Comparison of ENCODE assay signal across 14 mouse cellular contexts in the genomic region with DNA sequence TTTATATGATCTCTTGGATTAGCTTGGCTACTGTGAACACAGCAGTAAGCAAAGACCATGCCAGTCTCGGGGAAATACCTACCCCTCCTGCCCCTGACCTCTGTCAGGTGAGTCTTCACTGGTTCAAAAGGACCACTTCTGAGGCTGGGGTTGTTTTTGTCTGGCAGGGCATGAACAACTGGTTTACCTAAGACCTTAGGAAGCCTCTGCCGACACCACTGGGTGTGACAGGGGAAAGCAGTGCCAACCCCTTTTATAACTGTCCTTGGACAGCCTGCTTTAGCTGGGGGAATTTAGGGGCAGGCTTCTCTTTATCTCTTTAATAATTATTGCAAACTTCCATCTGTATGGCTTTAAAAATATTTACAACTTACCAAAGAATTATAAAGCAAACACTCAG.
"Had no signal": no experiment of that assay in that cellular context is flagged by ENCODE, and none has a peak within 500 bp of the region (broad histone marks: within the 10 kb centered on the region; RNA-seq: fewer than 3 reads in every experiment).

No protein-coding gene starts in this region.

- H3K9ac ChIP-seq: liver, embryonic 15.5 days; lung, embryonic 14.5 days; midbrain, embryonic 15.5 days; neural tube, embryonic 12.5 days had no signal

- H3K9me3 ChIP-seq: limb, embryonic 10.5 days; liver, embryonic 15.5 days; megakaryocyte, embryonic 14.5 days; midbrain, embryonic 15.5 days; neural tube, embryonic 12.5 days had no signal

- H3K27me3 ChIP-seq: liver, embryonic 15.5 days; megakaryocyte, embryonic 14.5 days; midbrain, embryonic 15.5 days; neural tube, embryonic 12.5 days had no signal

- H3K4me2 ChIP-seq: liver, embryonic 11.5 days; liver, embryonic 15.5 days; lung, embryonic 14.5 days; midbrain, embryonic 11.5 days; midbrain, embryonic 15.5 days; neural tube, embryonic 12.5 days had no signal

- H3K36me3 ChIP-seq: limb, embryonic 10.5 days; liver, embryonic 15.5 days; midbrain, embryonic 15.5 days; neural tube, embryonic 12.5 days had no signal

- H3K4me3 ChIP-seq: left cerebral cortex, adult 2 months; limb, embryonic 10.5 days; liver, embryonic 15.5 days; megakaryocyte, embryonic 14.5 days; midbrain, embryonic 15.5 days; neural tube, embryonic 12.5 days had no signal

- H3K27ac ChIP-seq: left cerebral cortex, adult 2 months; limb, embryonic 10.5 days; liver, embryonic 15.5 days; macrophage; midbrain, embryonic 15.5 days; neural tube, embryonic 12.5 days; stomach, postnatal 0 days had no signal

- H3K4me1 ChIP-seq: liver, embryonic 15.5 days; midbrain, embryonic 15.5 days had no signal

- ATAC-seq: midbrain, embryonic 15.5 days had no signal

- DNase-seq: kidney, postnatal 14 days; lung, embryonic 14.5 days; lung, postnatal 14 days; thymus, postnatal 4 days had no signal
